Mouse (Mus musculus) liver, embryonic 14.5 days (tissue): ENCODE results near the gene Slu7. TPM values are rescaled to one million over a fixed set of nuclear protein-coding genes. Genes with fewer than 3 reads are reported as not detected.

Source experiments
- ATAC-seq: fragments of 200-750 bp; cut with Nextera tagmentation; 2 replicates; pipeline ENCODE4 v1.8.0; 2017; ENCODE audit warnings: moderate number of reproducible peaks, mild to moderate bottlenecking, moderate library complexity; ENCODE audit not compliant: insufficient read depth
- DNase-seq, 3 experiments: peaks; one replicate each; pipeline ENCODE4 v3.0.0-alpha.2; 2012 to 2013; ENCODE audit warnings: low read depth in 3 of 3, low spot score in 3 of 3
- H3K27ac ChIP-seq: fragments of 300-500 bp; sonication (generic); 2 replicates; pipeline ENCODE4 v1.5.1; 2014; ENCODE audit warnings: moderate library complexity, mild to moderate bottlenecking, control low read depth, inconsistent platforms
- H3K27me3 ChIP-seq: fragments of 300-500 bp; sonication (generic); 2 replicates; pipeline ENCODE4 v1.6.1; 2014; ENCODE audit warnings: mild to moderate bottlenecking, low read length, moderate library complexity; ENCODE audit not compliant: control insufficient read depth, insufficient read depth
- H3K36me3 ChIP-seq: fragments of 300-500 bp; sonication (generic); replicated peaks from 2 replicates; pipeline ENCODE4 v1.6.1; 2014; ENCODE audit warnings: low read depth; ENCODE audit not compliant: control insufficient read depth, insufficient read depth
- H3K4me1 ChIP-seq, 2 experiments: fragments of 200-500 bp in 1 of 2; fragments of 300-500 bp in 1 of 2; sonication (generic) in 1 of 2; replicated peaks; 2 replicates each; pipeline ENCODE4 v1.6.1; 2012 to 2014; ENCODE audit warnings: antibody characterized with exemption in 1 of 2, inconsistent platforms in 1 of 2, low read length in 1 of 2; ENCODE audit not compliant: control insufficient read depth in 2 of 2, insufficient read depth in 2 of 2
- H3K4me2 ChIP-seq: fragments of 300-500 bp; sonication (generic); 2 replicates; pipeline ENCODE4 v1.6.1; 2014; ENCODE audit warnings: low read depth, mild to moderate bottlenecking, control low read depth, moderate library complexity
- H3K4me3 ChIP-seq, 2 experiments: fragments of 200-500 bp in 1 of 2; fragments of 300-500 bp in 1 of 2; sonication (generic) in 1 of 2; 2 replicates each; pipeline ENCODE4 v1.5.1; 2012 to 2014; ENCODE audit warnings: low read depth in 2 of 2, low read length in 2 of 2, mild to moderate bottlenecking in 2 of 2, control low read depth in 1 of 2, inconsistent platforms in 1 of 2, moderate library complexity in 1 of 2; ENCODE audit not compliant: insufficient read depth in 1 of 2
- H3K9ac ChIP-seq: fragments of 300-500 bp; sonication (generic); replicated peaks from 2 replicates; pipeline ENCODE4 v1.6.1; 2014; ENCODE audit warnings: mild to moderate bottlenecking, control low read depth, moderate library complexity
- H3K9me3 ChIP-seq: fragments of 300-500 bp; sonication (generic); 2 replicates; pipeline ENCODE4 v1.6.1; 2016; ENCODE audit warnings: low read length, mixed read lengths; ENCODE audit not compliant: control insufficient read depth
- CTCF ChIP-seq: IDR thresholded peaks from 2 replicates; pipeline ENCODE4 v1.5.1; 2016; ENCODE audit warnings: antibody characterized with exemption, low read depth, control low read depth
- EP300 ChIP-seq: IDR thresholded peaks from 2 replicates; pipeline ENCODE4 v1.6.1; 2016; ENCODE audit warnings: antibody characterized with exemption, low read depth
- WGBS: fragments of 180-500 bp; shearing (Covaris S2); extraction: QIAGEN DNeasy Blood & Tissue Kit; methylation state at CpG from one replicate; pipeline ENCODE4 v1.1.7; 2014; ENCODE audit not compliant: insufficient replicate concordance; 5-methylcytosine and 5-hydroxymethylcytosine counted together
- polyA plus RNA-seq, 2 experiments: library from polyadenylated mRNA; depleted of rRNA in 1 of 2; stranded (reverse) in 1 of 2; unstranded in 1 of 2; fragments of >200 nt; fragmentation: Nextera tagmentation in 1 of 2; extraction: Ambion mirVana in 1 of 2; gene quantifications; 2 replicates each; pipeline versions ENCODE4 v1.2.1 to v1.2.3; 2012 to 2014

Gene Slu7
- polyA plus RNA-seq, 2 experiments = 4.9 to 20.8 TPM

DNA sequence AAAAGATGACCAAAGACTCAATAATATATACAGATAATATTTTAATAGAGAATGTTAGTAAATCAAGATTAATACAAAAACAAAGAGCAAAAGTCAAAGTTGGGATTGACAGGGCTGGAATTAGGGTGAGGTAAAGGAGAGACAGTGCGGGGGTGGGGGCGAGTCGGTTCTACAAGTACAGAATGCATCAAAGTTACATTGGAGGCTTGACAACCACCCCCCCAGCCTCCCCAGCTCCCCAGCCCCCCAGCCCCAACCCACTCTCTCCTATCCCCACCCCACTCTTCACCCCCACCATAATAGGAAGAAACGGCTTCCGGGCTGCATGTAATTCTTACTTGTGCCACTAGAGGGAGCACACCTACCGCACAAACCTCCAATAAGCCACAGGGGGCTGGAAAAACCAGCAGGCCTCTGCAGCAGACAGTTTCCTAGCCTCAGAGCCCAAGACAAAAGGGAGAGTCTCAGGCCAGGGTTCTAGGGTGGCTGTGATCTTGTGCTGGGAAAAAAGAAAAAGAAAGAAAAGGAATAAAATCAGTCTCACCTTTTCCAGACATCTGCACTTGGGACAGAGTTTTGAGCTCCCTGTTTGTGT lies 60.4 kb downstream of the Slu7 start:
- Histone ChIP-seq H3K9ac (no peak overlapping the region), H3K4me3 (no peak overlapping the region), H3K4me2 (no peak overlapping the region), H3K36me3 (no peaks in the 10 kb centered on the region), H3K27ac (no peak overlapping the region), H3K27me3 (no peaks in the 10 kb centered on the region), H3K9me3 (no peaks in the 10 kb centered on the region), H3K4me1 (no peaks in the 10 kb centered on the region)
- ATAC-seq (no peak), DNase-seq (peak; percentile 20 to 27 (median 26))
- 17% methylated on average over 6 of the region's 6 CpGs for whole genome bisulfite sequencing
- peak; percentile 88 for TF ChIP-seq CTCF
- no peak for TF ChIP-seq EP300

DNA sequence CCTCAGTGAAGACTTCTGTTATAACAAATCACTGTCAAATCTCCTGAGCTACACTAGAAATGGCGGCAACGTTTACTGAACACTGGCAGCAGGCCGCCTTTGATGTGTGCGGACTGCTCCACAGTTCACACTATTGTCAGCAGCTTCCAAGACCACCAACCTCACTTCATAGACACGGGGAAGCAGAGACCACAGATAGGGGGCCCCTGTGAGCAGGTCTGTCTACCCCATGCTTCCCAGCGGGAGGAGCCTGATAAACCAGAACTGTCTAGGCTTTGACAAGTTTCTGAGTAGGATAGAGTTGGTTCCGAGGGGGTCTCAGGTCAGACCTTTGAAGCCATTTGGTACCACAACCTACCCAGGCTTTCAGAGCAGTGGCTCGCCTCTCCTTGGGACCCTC lies 61.5 kb downstream of the Slu7 start:
- peak; percentile 22 for TF ChIP-seq CTCF
- no peak for TF ChIP-seq EP300
- H3K36me3 ChIP-seq = no peaks in the 10 kb centered on the region
- H3K4me2 ChIP-seq = no peak overlapping the region
- H3K9me3 ChIP-seq = no peaks in the 10 kb centered on the region
- DNase-seq = no peak
- no peak for ATAC-seq
- no peak overlapping the region for H3K4me3 ChIP-seq
- no peaks in the 10 kb centered on the region for H3K4me1 ChIP-seq
- H3K27me3 ChIP-seq = no peaks in the 10 kb centered on the region
- H3K27ac ChIP-seq = no peak overlapping the region
- 54% methylated on average over 8 of the region's 8 CpGs for WGBS
- H3K9ac ChIP-seq = no peak overlapping the region

DNA sequence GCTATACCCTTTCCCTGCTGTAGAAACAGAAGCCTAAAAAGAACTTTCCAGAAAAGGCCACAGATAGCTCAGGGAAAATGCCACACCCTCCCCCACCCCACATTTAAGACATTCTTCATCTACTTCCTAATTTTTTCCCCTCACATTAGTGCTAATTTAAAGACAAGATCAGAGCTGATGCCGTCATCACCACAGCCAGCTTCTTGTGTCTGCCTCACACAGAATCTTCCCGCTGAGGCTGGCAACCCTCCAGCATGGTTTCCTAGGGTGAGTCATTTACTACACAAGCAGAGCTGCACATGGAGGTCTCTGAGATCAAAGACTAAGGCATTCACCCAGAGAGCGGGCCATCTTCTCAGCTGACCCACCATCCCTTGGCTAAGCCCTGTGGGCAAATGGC lies 62.0 kb downstream of the Slu7 start:
- Histone ChIP-seq H3K9ac (no peak overlapping the region), H3K27me3 (no peaks in the 10 kb centered on the region), H3K9me3 (no peaks in the 10 kb centered on the region), H3K4me3 (no peak overlapping the region), H3K36me3 (no peaks in the 10 kb centered on the region), H3K4me2 (no peak overlapping the region), H3K27ac (no peak overlapping the region), H3K4me1 (no peaks in the 10 kb centered on the region)
- DNase-seq (no peak), ATAC-seq (no peak)
- 41% methylated on average over 3 of the region's 3 CpGs for WGBS
- TF ChIP-seq EP300 = no peak
- no peak for TF ChIP-seq CTCF

Other genes with a start within 250 kb of the Slu7 start
- 24.9 and 35.0 TPM in 2 replicates for gene Pttg1, start 7.5 kb upstream of the Slu7 start, polyA plus RNA-seq (2012; rRNA removed)
- 51.0 and 58.2 TPM in 2 replicates for gene Pttg1, start 7.5 kb upstream of the Slu7 start, polyA plus RNA-seq (2014; fragmentation: Nextera tagmentation; extraction: Ambion mirVana)
- 0.18 and 0.41 TPM in 2 replicates for gene C1qtnf2, start 40.5 kb downstream of the Slu7 start, polyA plus RNA-seq (2012; rRNA removed)
- gene C1qtnf2, start 40.5 kb downstream of the Slu7 start, polyA plus RNA-seq (2014; fragmentation: Nextera tagmentation; extraction: Ambion mirVana) = 0.20 and 0.32 TPM in 2 replicates
- gene Ccnjl, start 95.0 kb downstream of the Slu7 start, polyA plus RNA-seq (2012; rRNA removed) = 0.79 and 0.91 TPM in 2 replicates
- 1.2 and 1.5 TPM in 2 replicates for gene Ccnjl, start 95.0 kb downstream of the Slu7 start, polyA plus RNA-seq (2014; fragmentation: Nextera tagmentation; extraction: Ambion mirVana)
- 0.11 and 0.12 TPM in 2 replicates for gene 4933415A04Rik, start 153.3 kb downstream of the Slu7 start, polyA plus RNA-seq (2012; rRNA removed)
- gene 4933415A04Rik, start 153.3 kb downstream of the Slu7 start, polyA plus RNA-seq (2014; fragmentation: Nextera tagmentation; extraction: Ambion mirVana) = 0.17 and 0.29 TPM in 2 replicates
- gene Fabp6, start 167.8 kb downstream of the Slu7 start, polyA plus RNA-seq (2012; rRNA removed) = not detected in 2 replicates
- gene Fabp6, start 167.8 kb downstream of the Slu7 start, polyA plus RNA-seq (2014; fragmentation: Nextera tagmentation; extraction: Ambion mirVana) = not detected in 2 replicates
- 12.3 and 15.7 TPM in 2 replicates for gene Pwwp2a, start 248.3 kb downstream of the Slu7 start, polyA plus RNA-seq (2012; rRNA removed)
- gene Pwwp2a, start 248.3 kb downstream of the Slu7 start, polyA plus RNA-seq (2014; fragmentation: Nextera tagmentation; extraction: Ambion mirVana) = 10.3 and 11.6 TPM in 2 replicates